Mouse (Mus musculus) retina, postnatal 7 days (tissue): Measurements from ENCODE around the gene Fam43b.
"Not testable (repeated sequence)": the region's sequence is repeated elsewhere in the genome, so short reads cannot be mapped to it uniquely, and the experiment has no call there.

Experiments used
- DNase-seq: peaks from one replicate; pipeline ENCODE4 v3.0.0-alpha.2; 2012; ENCODE audit warnings: low read depth, low spot score

Gene Fam43b

GRCm38 (mm10) chr4:138395971-138396645, at the start of gene Fam43b:
Gene Fam43b (minus strand): TSS chr4:138396528.
- DNase-seq: no peak

- no peak for DNase-seq
Measured at GRCm38 (mm10) chr4:138444941-138445340, 48.6 kb upstream of the Fam43b start.

GRCm38 (mm10) chr4:138440062-138440461, 43.7 kb upstream of the Fam43b start:
- DNase-seq: no peak

GRCm38 (mm10) chr4:138434347-138435316, 38.3 kb upstream of the Fam43b start, which contains the start of gene Mul1:
Gene Mul1 (plus strand): TSS chr4:138434671.
- peak; percentile 90 for DNase-seq

- DNase-seq: no peak
Measured at GRCm38 (mm10) chr4:138431340-138431739, 35.0 kb upstream of the Fam43b start.

GRCm38 (mm10) chr4:138429778-138430177, 33.5 kb upstream of the Fam43b start:
- DNase-seq: peak; percentile 24

- DNase-seq: peak; percentile 68
Measured at GRCm38 (mm10) chr4:138426778-138427705, 30.7 kb upstream of the Fam43b start.

GRCm38 (mm10) chr4:138425604-138426003, 29.3 kb upstream of the Fam43b start:
- DNase-seq: not testable (repeated sequence)

- DNase-seq: no peak
Measured at GRCm38 (mm10) chr4:138425028-138425427, 28.7 kb upstream of the Fam43b start.

GRCm38 (mm10) chr4:138418340-138418957, 22.1 kb upstream of the Fam43b start:
- DNase-seq: no peak

- DNase-seq: no peak
Measured at GRCm38 (mm10) chr4:138417882-138418281, 21.6 kb upstream of the Fam43b start.

- DNase-seq: no peak
Measured at GRCm38 (mm10) chr4:138416414-138416813, 20.1 kb upstream of the Fam43b start.

- no peak for DNase-seq
Measured at GRCm38 (mm10) chr4:138415991-138416390, 19.7 kb upstream of the Fam43b start.

- DNase-seq: no peak
Measured at GRCm38 (mm10) chr4:138414725-138415124, 18.4 kb upstream of the Fam43b start.

GRCm38 (mm10) chr4:138411504-138412121, 15.3 kb upstream of the Fam43b start:
- no peak for DNase-seq

- no peak for DNase-seq
Measured at GRCm38 (mm10) chr4:138411011-138411410, 14.7 kb upstream of the Fam43b start.

GRCm38 (mm10) chr4:138407479-138408194, 11.3 kb upstream of the Fam43b start:
- DNase-seq: no peak

GRCm38 (mm10) chr4:138404806-138405205, 8.5 kb upstream of the Fam43b start:
- no peak for DNase-seq

GRCm38 (mm10) chr4:138396711-138397110, 383 bp upstream of the Fam43b start:
- DNase-seq: no peak
